Mouse (Mus musculus): ENCODE measurements around the gene Btbd35f25.
"Not testable (repeated sequence)": the region's sequence is repeated elsewhere in the genome, so short reads cannot be mapped to it uniquely, and the experiment has no call there.

Gene Btbd35f25

DNA sequence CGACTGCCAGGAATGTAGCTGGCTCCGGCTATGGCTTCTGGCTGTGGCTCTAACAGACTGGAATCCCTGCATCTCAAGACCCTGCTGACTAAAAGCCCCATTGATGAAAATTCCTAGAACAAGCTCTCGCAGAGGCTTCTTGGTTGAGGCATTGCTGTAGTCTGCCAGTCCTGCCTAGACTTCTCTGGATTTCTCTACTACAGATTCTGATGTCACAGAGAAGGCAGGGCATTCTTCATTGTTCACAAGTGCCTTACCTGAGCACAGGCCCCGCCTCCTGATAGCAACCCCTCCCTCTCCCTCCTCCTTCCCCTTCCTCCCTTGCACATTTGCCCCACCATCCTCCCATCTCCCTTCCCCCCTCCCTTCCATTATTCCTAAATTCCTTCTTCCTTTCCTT is at the start of gene Btbd35f25:
Btbd35f25 (minus strand) TSS at position 101 of the 400 bp plus-strand sequence.
- DNase-seq (ENCODE audit: extremely low read depth, low read depth, low spot score) = not testable (repeated sequence)

DNA sequence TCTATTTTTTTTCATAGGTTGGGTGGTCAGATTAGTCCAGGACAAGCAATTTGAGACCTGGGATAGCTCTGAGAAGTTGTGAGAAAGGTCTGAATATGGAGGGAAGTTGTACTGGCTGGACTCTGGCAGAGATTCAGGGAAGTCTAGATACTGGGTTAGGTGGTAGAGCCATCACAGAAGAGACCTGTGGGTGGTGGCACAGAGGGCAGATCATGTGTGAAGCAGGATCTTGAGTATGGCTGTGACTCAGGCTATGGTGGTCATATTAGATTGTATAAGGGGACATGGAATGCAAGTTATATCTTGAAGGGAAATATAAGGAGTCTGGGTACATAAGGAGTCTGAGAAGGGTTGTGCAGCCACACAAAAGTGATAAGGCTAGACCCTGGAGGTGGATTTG is 49.3 kb upstream of the Btbd35f25 start:
- DNase-seq (ENCODE audit: extremely low read depth, low read depth, low spot score) = no peak

DNA sequence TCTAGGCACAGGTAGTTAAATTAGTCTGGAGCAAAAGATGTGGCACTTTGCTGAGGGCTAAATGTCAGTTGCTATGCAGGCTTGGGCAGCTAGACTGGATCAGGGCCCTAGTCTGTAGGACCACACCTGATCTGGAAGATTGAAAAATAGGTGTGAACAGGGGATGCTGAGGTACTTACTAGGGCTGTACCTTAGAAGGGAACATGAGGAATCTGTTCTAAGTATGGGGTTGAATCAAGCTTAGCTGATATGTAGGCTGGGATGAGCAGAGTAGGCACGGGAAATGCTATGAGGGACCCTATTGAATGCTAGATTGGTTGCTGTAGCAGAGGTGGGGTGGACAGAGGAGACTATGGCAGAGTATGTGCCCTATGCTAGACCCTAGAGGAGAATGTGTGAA is 47.0 kb upstream of the Btbd35f25 start:
- DNase-seq (ENCODE audit: extremely low read depth, low read depth, low spot score) = no peak

DNA sequence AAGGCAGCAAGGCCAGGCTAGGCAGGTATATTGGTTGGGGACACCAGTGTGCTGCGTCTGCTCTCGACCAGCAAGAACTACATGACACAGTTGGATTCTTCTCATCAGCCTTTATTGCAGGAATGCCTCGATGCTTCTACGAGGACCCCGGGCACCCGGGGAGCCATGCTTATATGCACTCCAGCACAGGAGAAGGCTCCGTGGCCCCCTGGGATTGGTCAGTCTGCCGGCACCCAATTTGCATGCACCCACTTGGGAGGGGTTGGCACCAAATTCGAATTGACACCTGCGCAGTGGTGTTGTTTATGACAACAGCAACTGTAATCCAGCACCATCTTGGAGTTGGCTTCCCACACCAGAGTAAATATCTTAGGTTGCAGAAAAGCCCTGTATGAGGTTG is 28.1 kb upstream of the Btbd35f25 start:
- no peak for DNase-seq (ENCODE audit: extremely low read depth, low read depth, low spot score)

DNA sequence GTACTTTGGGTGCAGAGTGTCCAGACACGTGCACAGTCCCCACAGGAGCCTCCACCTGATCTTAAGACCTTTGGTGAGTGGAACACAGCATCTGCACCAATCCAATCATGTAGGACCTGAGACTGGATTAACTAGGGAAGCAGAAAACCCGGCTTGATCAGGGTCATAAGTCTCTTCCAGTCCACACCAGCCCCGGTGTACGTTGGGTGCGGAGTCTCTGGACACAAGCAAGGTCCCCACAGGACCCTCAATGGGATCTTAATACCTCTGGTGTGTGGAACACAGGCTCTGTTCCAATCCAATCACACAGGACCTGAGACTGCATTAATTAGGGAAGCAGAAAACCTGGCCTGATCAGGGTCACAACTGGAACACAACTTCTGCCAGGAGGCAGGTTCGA is 20.0 kb upstream of the Btbd35f25 start:
- no peak for DNase-seq (ENCODE audit: extremely low read depth, low read depth, low spot score)

Measured in fat pad, adult 2 months (tissue).